Mouse (Mus musculus) neural tube, postnatal 0 days (tissue): Measurements from ENCODE around the gene Nppb. TPM values are rescaled to one million over a fixed set of nuclear protein-coding genes. Genes with fewer than 3 reads are reported as not detected.

Source experiments
- polyA plus RNA-seq: library from polyadenylated mRNA; unstranded; fragments of >200 nt; fragmentation: Nextera tagmentation; extraction: Ambion mirVana; gene quantifications from 2 replicates; pipeline ENCODE4 v1.2.1, GENCODE M21; 2015

The Nppb gene
- polyA plus RNA-seq, result 0.40 and 0.83 TPM in 2 replicates

DNA sequence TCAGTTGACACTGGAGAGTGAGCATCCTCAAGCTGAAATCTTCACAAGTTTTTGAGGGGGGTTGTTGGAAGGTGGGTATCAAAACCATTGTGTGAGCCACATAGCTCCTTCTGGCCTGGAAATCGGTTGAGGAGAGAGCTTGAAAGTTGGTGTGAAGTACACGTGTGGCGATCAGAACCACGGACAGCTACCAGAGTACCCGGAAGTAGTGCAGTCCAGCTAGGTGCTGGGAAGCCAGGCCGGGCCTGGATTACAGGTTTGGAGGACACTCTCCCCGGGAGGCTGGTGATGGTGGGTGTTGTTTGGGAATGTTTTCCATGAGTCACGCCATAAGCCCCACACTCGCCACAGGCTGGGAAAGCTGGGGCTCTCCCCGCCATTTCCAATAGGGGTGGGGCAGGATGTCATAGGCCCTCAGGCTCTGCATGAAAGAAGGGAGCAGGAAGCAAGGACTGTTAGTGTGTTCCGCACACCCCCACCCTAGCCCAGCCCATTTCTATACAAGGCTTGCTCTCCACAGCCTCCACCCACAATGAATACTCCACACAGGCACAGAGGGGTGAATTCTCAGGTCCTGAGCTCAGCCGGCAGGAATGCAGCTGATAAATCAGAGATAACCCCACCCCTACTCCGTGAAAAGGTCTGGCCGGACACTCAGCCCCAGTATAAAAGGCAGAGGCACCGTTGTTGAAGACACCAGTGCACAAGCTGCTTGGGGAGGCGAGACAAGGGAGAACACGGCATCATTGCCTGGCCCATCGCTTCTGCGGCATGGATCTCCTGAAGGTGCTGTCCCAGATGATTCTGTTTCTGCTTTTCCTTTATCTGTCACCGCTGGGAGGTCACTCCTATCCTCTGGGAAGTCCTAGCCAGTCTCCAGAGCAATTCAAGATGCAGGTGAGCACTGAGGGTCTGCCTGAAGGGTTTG, at the start of gene Nppb:
TSS of gene Nppb (plus strand) at position 584 of the 928 bp plus-strand sequence.

DNA sequence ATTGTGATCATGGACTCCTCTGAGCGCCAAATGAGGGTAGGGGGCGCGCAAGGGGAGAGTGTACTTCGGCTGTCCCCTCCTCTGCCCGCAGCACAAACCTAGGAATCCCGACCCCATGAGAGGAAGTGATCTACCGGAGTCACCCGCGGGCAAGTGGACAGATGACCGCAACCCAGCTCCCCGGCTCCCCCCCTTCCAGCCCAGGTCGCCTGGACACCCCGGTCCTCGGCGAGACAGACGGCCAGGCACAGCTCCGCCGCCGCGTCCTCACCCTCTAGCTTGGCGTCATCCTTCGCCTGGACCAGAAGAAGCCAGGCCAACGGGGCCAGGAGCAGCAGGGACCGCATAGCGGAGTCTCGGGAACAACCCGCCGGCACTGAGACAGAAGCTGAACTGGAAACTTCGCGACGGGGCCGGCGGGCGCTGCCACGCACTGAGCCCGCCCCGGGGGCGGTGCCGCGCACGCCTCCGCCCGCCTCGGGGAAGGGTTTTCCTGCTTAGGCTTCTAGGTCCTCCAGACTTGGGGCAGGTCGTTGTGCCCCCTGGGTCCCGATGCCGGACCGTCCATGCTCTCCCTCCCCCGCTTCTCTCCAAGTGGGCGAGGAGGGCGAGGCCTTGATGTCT, 49.1 kb upstream of the Nppb start, which contains the start of gene Plod1:
TSS of gene Plod1 (minus strand) at position 437 of the 624 bp plus-strand sequence.

DNA sequence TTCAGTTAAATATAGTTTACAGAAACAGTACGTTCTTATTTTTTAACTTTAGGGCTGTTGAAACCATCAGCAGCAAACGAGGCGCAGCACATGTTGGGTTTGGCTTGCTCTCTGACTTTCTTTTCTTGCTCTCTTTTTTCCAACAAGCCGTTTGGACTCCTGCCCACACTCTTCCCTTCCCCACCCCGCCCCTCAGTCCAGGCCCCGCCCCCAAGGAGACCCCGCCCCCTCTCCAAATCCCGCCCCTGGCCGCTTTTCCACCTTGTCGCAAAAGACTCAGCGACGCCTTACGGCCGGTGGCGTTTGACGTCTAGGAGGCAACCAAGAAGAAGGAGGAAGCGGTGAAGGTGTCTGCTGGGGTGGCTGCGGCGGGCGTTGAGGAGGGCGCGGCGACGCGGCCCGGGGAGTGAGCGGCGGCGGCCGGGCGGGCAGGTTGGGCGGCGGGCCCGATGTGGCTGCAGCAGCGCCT, 45.0 kb upstream of the Nppb start, which contains the start of gene 2510039O18Rik:
TSS of gene 2510039O18Rik (plus strand) at position 320 of the 469 bp plus-strand sequence.

DNA sequence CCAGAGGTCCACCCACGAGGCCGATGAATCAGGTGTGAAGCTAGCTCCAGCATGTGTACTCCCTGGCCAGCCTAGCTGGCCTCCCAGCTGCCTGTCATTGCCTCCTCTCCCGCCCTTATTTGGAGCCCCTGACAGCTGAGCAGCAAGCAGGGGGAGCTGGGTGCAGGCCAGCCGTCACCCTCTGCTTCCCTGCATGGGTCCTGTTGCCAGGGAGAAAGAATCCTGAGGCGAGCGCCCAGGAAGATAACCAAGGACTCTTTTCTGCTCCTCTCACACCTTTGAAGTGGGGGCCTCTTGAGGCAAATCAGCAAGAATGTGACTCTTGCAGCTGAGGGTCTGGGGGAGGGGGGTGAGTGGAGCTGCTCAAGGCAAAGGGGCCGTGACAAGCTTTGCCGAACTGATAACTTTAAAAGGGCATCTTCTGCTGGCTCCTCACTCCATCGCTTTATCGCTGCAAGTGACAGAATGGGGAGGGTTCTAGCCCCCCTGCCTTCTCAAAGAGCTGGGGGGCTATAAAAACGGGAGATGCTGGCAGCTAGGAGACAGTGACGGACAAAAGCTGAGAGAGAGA, 14.7 kb downstream of the Nppb start, which contains the start of gene Nppa:
TSS of gene Nppa (plus strand) at position 521 of the 571 bp plus-strand sequence.

Other genes with a start within 250 kb of the Nppb start
- 3.4 and 3.8 TPM in 2 replicates for gene Zfp984, start 176.0 kb upstream of the Nppb start, polyA plus RNA-seq
- 4.8 and 7.8 TPM in 2 replicates for gene Zfp933, start 137.4 kb upstream of the Nppb start, polyA plus RNA-seq
- gene Miip, start 117.0 kb upstream of the Nppb start, polyA plus RNA-seq, result 27.0 and 36.2 TPM in 2 replicates
- gene Fv1, start 116.8 kb upstream of the Nppb start, polyA plus RNA-seq, result 4.6 and 4.9 TPM in 2 replicates
- 68.9 and 75.8 TPM in 2 replicates for gene Mfn2, start 81.1 kb upstream of the Nppb start, polyA plus RNA-seq
- gene Plod1, start 49.0 kb upstream of the Nppb start, polyA plus RNA-seq, result 27.5 and 31.0 TPM in 2 replicates
- gene 2510039O18Rik, start 44.9 kb upstream of the Nppb start, polyA plus RNA-seq, result 13.4 and 16.0 TPM in 2 replicates
- gene Nppa, start 14.9 kb downstream of the Nppb start, polyA plus RNA-seq, result 2.5 and 3.0 TPM in 2 replicates
- gene Clcn6, start 53.0 kb downstream of the Nppb start, polyA plus RNA-seq, result 21.0 and 23.1 TPM in 2 replicates
- 13.7 and 14.7 TPM in 2 replicates for gene Mthfr, start 53.3 kb downstream of the Nppb start, polyA plus RNA-seq
- gene Agtrap, start 102.2 kb downstream of the Nppb start, polyA plus RNA-seq, result 8.4 and 9.7 TPM in 2 replicates
- gene Mad2l2, start 144.6 kb downstream of the Nppb start, polyA plus RNA-seq, result 94.3 and 102 TPM in 2 replicates
- gene Draxin, start 144.9 kb downstream of the Nppb start, polyA plus RNA-seq, result 2.4 and 2.9 TPM in 2 replicates
- gene Fbxo6, start 166.4 kb downstream of the Nppb start, polyA plus RNA-seq, result 24.6 and 26.1 TPM in 2 replicates
- gene Fbxo44, start 174.7 kb downstream of the Nppb start, polyA plus RNA-seq, result 105 and 121 TPM in 2 replicates
- gene Fbxo2, start 174.8 kb downstream of the Nppb start, polyA plus RNA-seq, result 64.7 and 72.5 TPM in 2 replicates